Mouse (Mus musculus) embryonic facial prominence, embryonic 15.5 days (tissue): ENCODE results near the gene Ppp1ca. TPM values are rescaled to one million over a fixed set of nuclear protein-coding genes. Genes with fewer than 3 reads are reported as not detected.

Source experiments
- ATAC-seq: fragments of 200-750 bp; cut with Nextera tagmentation; 2 replicates; pipeline ENCODE4 v1.8.0; 2017; ENCODE audit warnings: low read depth, moderate TSS enrichment; ENCODE audit not compliant: insufficient number of reproducible peaks, low FRiP score, low TSS enrichment
- H3K27ac ChIP-seq: fragments of 300-500 bp; sonication (generic); replicated peaks from 2 replicates; pipeline ENCODE4 v1.5.1; 2015; ENCODE audit warnings: mild to moderate bottlenecking, inconsistent platforms
- H3K27me3 ChIP-seq: fragments of 300-500 bp; sonication (generic); 2 replicates; pipeline ENCODE4 v1.6.1; 2015; ENCODE audit warnings: inconsistent platforms
- H3K36me3 ChIP-seq: fragments of 300-500 bp; sonication (generic); 2 replicates; pipeline ENCODE4 v1.6.1; 2015; ENCODE audit warnings: mild to moderate bottlenecking, inconsistent platforms
- H3K4me1 ChIP-seq: fragments of 300-500 bp; sonication (generic); 2 replicates; pipeline ENCODE4 v1.6.1; 2015; ENCODE audit warnings: inconsistent platforms
- H3K4me2 ChIP-seq: fragments of 300-500 bp; sonication (generic); replicated peaks from 2 replicates; pipeline ENCODE4 v1.6.1; 2015; ENCODE audit warnings: mild to moderate bottlenecking, inconsistent platforms
- H3K4me3 ChIP-seq: fragments of 300-500 bp; sonication (generic); replicated peaks from 2 replicates; pipeline ENCODE4 v1.5.1; 2015; ENCODE audit warnings: mild to moderate bottlenecking, inconsistent platforms
- H3K9ac ChIP-seq: fragments of 300-500 bp; sonication (generic); 2 replicates; pipeline ENCODE4 v1.6.1; 2015; ENCODE audit warnings: inconsistent platforms
- H3K9me3 ChIP-seq: fragments of 300-500 bp; sonication (generic); replicated peaks from 2 replicates; pipeline ENCODE4 v1.6.1; 2016; ENCODE audit warnings: inconsistent platforms
- WGBS: fragments of 180-500 bp; shearing (Covaris S2); methylation state at CpG from one replicate; pipeline ENCODE4 v1.1.7; 2015; 5-methylcytosine and 5-hydroxymethylcytosine counted together
- polyA plus RNA-seq: library from polyadenylated mRNA; unstranded; fragments of >200 nt; fragmentation: Nextera tagmentation; extraction: Ambion mirVana; gene quantifications from 2 replicates; pipeline ENCODE4 v1.2.1, GENCODE M21; 2015

Ppp1ca gene
- polyA plus RNA-seq, 1 experiment from 2014 or later: 745 TPM

- Histone ChIP-seq H3K27ac (no peak overlapping the region), H3K27me3 (no peaks in the 10 kb centered on the region), H3K9me3 (no peaks in the 10 kb centered on the region), H3K4me2 (no peak overlapping the region), H3K4me1 (no peaks in the 10 kb centered on the region), H3K36me3 (peaks cover 79% of the 10 kb centered on the region), H3K9ac (no peak overlapping the region), H3K4me3 (no peak overlapping the region)
- no peak for ATAC-seq
- WGBS: 88% methylated on average over 12 of the region's 12 CpGs
Observed at GRCm38 (mm10) chr19:4156771-4157170, 35.1 kb upstream of the Ppp1ca start.

- ATAC-seq: no peak
- no peak overlapping the region for H3K4me3 ChIP-seq
- H3K4me1 ChIP-seq: peaks cover 12% of the 10 kb centered on the region
- H3K27ac ChIP-seq: no peak overlapping the region
- 97% methylated on average over 8 of the region's 8 CpGs for WGBS
- no peak overlapping the region for H3K4me2 ChIP-seq
- no peaks in the 10 kb centered on the region for H3K27me3 ChIP-seq
- peaks cover 61% of the 10 kb centered on the region for H3K36me3 ChIP-seq
- H3K9ac ChIP-seq: no peak overlapping the region
- H3K9me3 ChIP-seq: no peaks in the 10 kb centered on the region
Observed at GRCm38 (mm10) chr19:4159049-4159448, 32.8 kb upstream of the Ppp1ca start.

GRCm38 (mm10) chr19:4162646-4163542 lies 29.0 kb upstream of the Ppp1ca start, which contains the start of gene Rps6kb2:
Gene Rps6kb2 (minus strand): TSS chr19:4163354.
- H3K36me3 ChIP-seq: peaks cover 37% of the 10 kb centered on the region
- 7% methylated on average over 42 of the region's 42 CpGs for WGBS
- H3K4me3 ChIP-seq: peak within 1 kb of the TSS; percentile 77
- H3K27ac ChIP-seq: peak within 1 kb of the TSS; percentile 70
- no peaks in the 10 kb centered on the region for H3K27me3 ChIP-seq
- H3K9me3 ChIP-seq: no peaks in the 10 kb centered on the region
- H3K4me1 ChIP-seq: peaks cover 12% of the 10 kb centered on the region
- H3K9ac ChIP-seq: peak within 1 kb of the TSS; percentile 66
- H3K4me2 ChIP-seq: peak within 1 kb of the TSS; percentile 88
- ATAC-seq: peak; percentile 84

GRCm38 (mm10) chr19:4163543-4163887 lies 28.4 kb upstream of the Ppp1ca start:
- Histone ChIP-seq H3K4me1 (peaks cover 12% of the 10 kb centered on the region), H3K4me3 (peak overlapping the region; percentile 77), H3K9ac (peak overlapping the region; percentile 44), H3K9me3 (no peaks in the 10 kb centered on the region), H3K36me3 (peaks cover 30% of the 10 kb centered on the region), H3K27ac (peak overlapping the region; percentile 70), H3K27me3 (no peaks in the 10 kb centered on the region), H3K4me2 (peak overlapping the region; percentile 55)
- WGBS: 30% methylated on average over 4 of the region's 4 CpGs
- ATAC-seq: no peak

- H3K27me3 ChIP-seq: no peaks in the 10 kb centered on the region
- H3K27ac ChIP-seq: no peak overlapping the region
- no peaks in the 10 kb centered on the region for H3K9me3 ChIP-seq
- no peak overlapping the region for H3K9ac ChIP-seq
- no peak overlapping the region for H3K4me2 ChIP-seq
- peaks cover 12% of the 10 kb centered on the region for H3K4me1 ChIP-seq
- no peak overlapping the region for H3K4me3 ChIP-seq
- no peak for ATAC-seq
- 77% methylated on average over 3 of the region's 3 CpGs for WGBS
- H3K36me3 ChIP-seq: peaks cover 25% of the 10 kb centered on the region
Observed at GRCm38 (mm10) chr19:4164100-4164499, 27.8 kb upstream of the Ppp1ca start.

- no peak overlapping the region for H3K27ac ChIP-seq
- no peak overlapping the region for H3K9ac ChIP-seq
- 80% methylated on average over 2 of the region's 2 CpGs for WGBS
- no peak overlapping the region for H3K4me2 ChIP-seq
- peaks cover 18% of the 10 kb centered on the region for H3K36me3 ChIP-seq
- ATAC-seq: no peak
- no peaks in the 10 kb centered on the region for H3K9me3 ChIP-seq
- H3K4me1 ChIP-seq: peaks cover 14% of the 10 kb centered on the region
- no peak overlapping the region for H3K4me3 ChIP-seq
- H3K27me3 ChIP-seq: no peaks in the 10 kb centered on the region
Observed at GRCm38 (mm10) chr19:4164721-4165120, 27.1 kb upstream of the Ppp1ca start.

- Histone ChIP-seq H3K4me2 (no peak overlapping the region), H3K27me3 (no peaks in the 10 kb centered on the region), H3K27ac (no peak overlapping the region), H3K4me3 (no peak overlapping the region), H3K9ac (no peak overlapping the region), H3K4me1 (peaks cover 29% of the 10 kb centered on the region), H3K36me3 (no peaks in the 10 kb centered on the region), H3K9me3 (no peaks in the 10 kb centered on the region)
- no peak for ATAC-seq
- WGBS: 77% methylated on average over 9 of the region's 9 CpGs
Observed at GRCm38 (mm10) chr19:4166678-4167476, 25.0 kb upstream of the Ppp1ca start.

GRCm38 (mm10) chr19:4169378-4169784 lies 22.5 kb upstream of the Ppp1ca start:
- H3K4me3 ChIP-seq: peak overlapping the region; percentile 52
- no peaks in the 10 kb centered on the region for H3K9me3 ChIP-seq
- under 1% methylated on average over 43 of the region's 43 CpGs for WGBS
- peak overlapping the region; percentile 74 for H3K9ac ChIP-seq
- H3K27me3 ChIP-seq: no peaks in the 10 kb centered on the region
- ATAC-seq: peak; percentile 94
- H3K4me1 ChIP-seq: peaks cover 25% of the 10 kb centered on the region
- no peaks in the 10 kb centered on the region for H3K36me3 ChIP-seq
- H3K27ac ChIP-seq: peak overlapping the region; percentile 91
- peak overlapping the region; percentile 91 for H3K4me2 ChIP-seq

- H3K36me3 ChIP-seq: no peaks in the 10 kb centered on the region
- H3K4me1 ChIP-seq: peaks cover 25% of the 10 kb centered on the region
- H3K9me3 ChIP-seq: no peaks in the 10 kb centered on the region
- H3K9ac ChIP-seq: peak overlapping the region; percentile 74
- peak overlapping the region; percentile 91 for H3K4me2 ChIP-seq
- peak overlapping the region; percentile 91 for H3K27ac ChIP-seq
- WGBS: 4% methylated on average over 27 of the region's 27 CpGs
- peak; percentile 32 for ATAC-seq
- peak overlapping the region; percentile 52 for H3K4me3 ChIP-seq
- H3K27me3 ChIP-seq: no peaks in the 10 kb centered on the region
Observed at GRCm38 (mm10) chr19:4169810-4170209, 22.1 kb upstream of the Ppp1ca start.

- Histone ChIP-seq H3K4me3 (no peak overlapping the region), H3K4me2 (no peak overlapping the region), H3K36me3 (no peaks in the 10 kb centered on the region), H3K9ac (no peak overlapping the region), H3K27me3 (no peaks in the 10 kb centered on the region), H3K27ac (no peak overlapping the region), H3K9me3 (no peaks in the 10 kb centered on the region), H3K4me1 (peaks cover 34% of the 10 kb centered on the region)
- ATAC-seq: no peak
- WGBS: 86% methylated on average over 10 of the region's 10 CpGs
Observed at GRCm38 (mm10) chr19:4170723-4171392, 21.0 kb upstream of the Ppp1ca start.
